Mouse (Mus musculus) embryo, embryonic 11.5 days (tissue): ENCODE data around the gene Smc1b.

Experiments used
- DNase-seq: peaks from one replicate; pipeline ENCODE4 v3.0.0-alpha.2; 2012; ENCODE audit warnings: low read depth, low spot score

The Smc1b gene

DNA sequence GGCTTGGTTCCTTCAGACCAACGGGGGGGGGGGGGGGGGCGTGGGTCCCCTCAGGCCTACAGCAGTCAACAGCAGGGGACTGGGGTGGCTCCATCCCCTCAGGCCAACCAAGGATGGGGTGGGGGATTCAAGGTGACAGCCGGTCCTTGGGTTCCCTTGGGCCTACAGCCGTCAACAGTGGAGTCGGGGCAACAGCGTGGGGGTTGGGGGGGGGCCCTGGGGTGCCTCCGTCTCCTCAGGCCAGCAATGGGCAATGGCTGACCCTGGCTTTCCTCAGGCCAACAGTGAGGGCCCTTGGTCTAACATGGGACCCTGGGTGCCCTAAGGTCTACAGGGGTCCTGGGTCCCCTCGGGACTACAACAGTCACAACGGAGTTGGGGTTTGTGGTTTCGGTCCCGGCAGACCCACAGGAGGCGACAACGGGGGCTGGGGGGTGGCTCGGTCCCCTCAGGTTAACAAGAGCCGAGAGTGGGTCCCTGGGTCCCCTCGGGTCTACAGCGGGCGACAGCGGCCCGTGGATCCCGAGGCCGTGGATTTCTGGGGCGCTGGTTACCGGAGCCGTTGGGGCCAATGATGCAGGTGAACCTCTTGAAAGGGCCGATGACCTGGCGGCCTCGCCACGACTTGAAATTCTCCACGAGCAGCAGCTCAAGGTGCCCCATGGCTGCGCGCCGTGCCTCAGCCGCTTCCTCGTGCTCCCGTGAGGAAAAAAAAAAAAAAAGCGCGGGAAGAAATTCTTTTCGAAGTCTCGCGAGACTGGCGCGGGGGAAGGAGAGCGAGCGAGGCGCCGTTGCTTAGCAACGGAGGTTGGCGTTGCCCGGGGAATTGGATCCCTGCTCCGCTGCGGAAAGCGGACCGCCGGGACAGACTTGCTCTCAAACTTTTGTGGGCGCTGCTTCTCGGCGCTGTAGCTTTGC lies at the start of gene Smc1b, which contains the start of gene Ribc2:
Gene Smc1b (minus strand): TSS at position 690 of the 918 bp plus-strand sequence.
Gene Ribc2 (plus strand): TSS at position 804 of the 918 bp plus-strand sequence.
- peak; percentile 76 for DNase-seq

DNA sequence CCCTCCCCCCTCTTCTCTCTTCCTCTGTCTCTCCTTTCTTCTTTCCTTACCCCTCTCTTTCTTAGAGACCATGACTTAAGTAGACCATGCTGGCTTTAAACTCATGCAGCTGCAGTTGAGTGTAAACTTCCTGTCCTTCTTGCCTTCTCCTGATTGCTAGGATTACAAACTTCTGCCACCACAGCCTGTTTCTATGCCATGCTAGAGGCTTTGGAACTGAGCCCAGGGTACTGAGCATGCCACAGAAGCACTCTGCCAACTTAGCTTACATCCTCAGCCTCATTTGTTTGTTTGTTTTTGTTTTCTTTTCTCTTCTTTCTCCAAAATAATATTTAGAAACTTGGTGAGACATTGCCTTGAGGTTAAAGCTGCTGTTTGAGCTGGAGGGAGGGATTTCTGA lies 48.6 kb upstream of the Smc1b start:
- DNase-seq: no peak

DNA sequence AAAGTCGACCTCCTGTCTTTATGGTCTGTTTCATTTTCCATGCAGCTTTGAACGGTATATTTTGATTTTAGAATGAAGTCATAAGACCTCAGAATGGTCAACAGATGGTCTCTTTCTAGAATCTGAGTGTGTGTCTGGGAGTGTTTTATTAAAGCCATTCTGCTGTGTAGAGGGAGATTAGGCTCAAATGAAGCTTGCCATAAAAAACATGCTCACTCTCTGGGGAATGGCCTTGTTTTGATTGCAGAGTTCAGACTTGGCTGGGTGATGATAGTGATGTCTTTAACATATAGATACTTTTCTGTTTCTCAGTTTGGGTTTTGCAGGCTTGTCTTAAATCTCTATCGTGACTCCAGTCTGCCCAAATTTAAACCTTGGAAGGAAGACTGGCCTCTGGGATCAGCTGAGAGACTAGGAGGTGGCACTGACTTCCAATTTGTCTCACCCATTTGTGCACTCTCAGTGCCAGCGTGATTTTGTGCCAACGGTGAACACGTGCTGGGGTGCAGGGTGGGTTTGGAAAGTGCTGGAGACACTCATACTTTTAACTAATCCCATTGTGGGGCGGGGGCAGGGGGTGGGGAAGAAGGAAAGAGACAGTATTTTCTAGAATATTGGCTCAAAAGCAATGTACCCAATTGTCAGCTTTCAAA lies 47.9 kb upstream of the Smc1b start:
- no peak for DNase-seq

DNA sequence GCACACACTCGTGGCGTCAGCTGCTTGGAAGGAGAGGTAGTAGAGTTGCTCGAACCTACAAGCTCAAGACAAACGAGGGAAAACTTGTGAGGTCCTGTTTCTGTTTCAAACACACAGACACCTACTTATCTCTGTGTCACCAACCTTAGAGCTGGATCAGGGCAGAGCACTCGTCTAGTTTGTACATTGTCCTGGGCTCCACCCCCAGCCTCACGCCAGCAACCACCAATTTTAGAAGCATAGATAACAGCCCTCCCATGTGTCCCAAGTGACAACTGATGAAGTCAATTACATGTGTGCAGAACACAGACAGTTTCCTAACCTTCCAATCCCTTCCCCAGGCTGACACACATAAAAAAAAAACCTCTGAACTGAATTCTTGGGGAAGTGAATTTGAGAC lies 46.4 kb upstream of the Smc1b start:
- DNase-seq: no peak

DNA sequence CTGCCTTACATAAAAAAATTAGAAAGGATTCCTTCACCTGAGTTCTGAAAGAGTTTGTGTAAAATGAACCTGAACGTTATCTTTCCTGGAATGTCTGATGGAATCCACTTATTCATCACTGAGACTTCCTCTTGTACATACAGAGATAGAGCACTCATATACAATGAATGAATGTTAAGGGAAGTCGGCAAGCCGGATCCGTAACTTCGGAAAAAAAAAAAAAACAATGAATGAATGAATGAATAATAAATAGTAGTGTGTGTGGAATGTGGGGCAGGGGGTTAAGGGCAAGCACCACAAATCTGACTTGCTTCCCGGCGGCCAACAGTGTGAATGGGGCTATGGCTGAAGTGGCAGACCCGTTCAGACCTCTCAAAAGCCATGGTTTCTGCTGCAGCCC lies 45.8 kb upstream of the Smc1b start:
- peak; percentile 92 for DNase-seq

DNA sequence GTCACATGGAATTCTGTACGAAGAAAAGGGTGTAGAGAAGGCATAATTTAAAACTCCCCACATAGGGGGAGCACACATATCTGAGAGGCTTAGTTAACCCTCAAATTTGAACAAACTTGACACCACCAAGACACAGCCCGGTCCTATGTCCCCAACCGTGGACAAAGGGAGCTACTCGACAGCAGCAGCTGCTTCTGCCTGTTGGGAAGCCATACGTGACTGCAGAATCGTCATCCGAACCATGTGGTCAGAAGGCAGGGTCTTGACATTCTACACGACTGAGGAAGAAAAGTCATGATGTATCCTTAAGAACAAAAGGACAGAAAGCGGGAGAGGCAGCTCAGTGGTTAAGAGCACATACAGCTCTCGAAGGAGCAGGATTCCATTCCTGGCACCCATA lies 42.3 kb upstream of the Smc1b start:
- no peak for DNase-seq

DNA sequence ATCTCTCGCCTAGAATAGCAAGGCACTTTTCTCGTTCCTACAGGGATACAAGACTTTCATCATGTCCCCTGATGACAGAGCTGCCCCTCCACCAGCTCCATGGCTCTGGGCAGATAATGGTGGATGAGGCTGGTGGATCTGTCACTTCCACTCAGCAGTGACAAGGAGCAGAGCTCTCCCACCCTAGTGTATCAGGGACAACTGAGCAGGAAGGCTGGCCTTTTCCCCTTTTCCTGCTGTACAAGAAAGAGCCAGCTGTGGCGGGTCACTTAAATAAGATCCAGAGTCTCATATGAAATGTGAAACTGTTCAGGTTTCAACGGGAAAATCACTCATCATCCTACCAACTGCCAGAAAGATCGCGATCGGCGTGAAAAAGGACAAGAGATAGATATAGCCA lies 41.7 kb upstream of the Smc1b start:
- DNase-seq: no peak

DNA sequence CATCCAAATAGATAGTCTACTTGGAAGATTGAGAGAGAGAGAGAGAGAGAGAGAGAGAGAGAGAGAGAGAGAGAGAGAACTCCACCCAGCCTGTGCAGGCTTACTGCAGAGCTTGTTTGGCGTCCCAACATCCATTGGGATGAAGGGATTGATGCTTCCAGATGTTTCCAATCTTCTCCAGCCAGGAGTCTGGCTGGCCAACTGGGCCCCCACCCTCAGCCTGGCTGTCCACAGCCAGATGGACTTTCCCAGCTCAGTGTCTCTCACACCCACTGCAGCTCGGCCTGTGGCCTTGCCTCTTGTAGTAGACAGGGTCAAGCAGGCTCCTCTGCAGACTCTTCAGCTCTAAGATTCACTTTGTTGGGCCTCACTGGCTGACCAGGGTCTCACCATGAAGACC lies 40.3 kb upstream of the Smc1b start:
- DNase-seq: no peak

DNA sequence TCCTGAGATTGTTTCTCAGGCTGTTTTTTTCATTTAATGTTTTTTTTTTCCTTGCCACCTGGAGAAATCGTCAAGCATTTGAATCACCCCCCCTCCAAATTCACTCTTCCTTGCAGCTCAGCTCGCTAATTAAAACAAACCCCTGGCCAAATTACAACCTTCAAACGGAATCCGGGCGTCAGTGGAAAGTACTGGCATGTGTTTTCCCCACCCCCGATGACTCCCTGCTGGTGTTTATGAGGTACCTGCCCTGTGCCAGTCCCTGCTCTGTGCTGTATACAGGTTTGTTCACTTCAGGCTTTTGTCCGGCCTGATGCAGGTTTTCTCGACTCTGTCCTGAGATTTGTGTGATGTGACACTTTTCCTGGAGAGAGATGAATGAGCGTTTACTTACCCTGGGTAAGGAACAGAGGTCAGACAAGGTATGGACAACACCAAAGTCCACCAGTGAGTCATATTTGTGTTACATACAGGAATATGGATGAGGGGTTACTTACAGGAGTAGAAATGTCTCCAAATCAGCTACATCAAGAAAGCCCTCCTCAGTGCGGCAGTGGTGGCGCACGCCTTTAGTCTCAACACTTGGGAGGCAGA lies 35.4 kb upstream of the Smc1b start:
- no peak for DNase-seq

DNA sequence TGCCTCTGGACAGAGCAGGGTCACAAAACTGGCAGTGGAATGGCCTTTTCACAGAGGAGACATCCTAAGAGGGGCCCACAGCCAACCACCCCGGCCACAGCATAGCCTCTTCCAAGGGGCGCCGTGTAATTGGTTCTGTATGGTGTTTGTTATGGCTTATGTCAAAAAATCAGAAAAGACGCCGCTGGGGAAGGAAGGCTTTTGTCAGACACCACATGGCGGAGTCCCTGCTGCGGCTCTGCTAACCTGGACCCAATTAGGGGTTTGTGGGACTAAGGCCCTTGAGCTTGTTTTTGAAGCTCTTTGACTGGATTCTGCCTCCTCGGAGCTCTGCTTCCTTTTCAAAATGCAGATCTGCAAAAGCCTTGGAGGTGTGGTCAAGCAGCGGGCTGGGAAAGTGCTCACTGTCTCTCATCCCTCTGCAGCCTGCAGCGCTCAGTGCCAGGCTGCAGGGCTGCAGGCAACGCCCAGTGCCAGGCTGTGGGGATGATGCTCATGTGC lies 34.7 kb upstream of the Smc1b start:
- DNase-seq: peak; percentile 45

DNA sequence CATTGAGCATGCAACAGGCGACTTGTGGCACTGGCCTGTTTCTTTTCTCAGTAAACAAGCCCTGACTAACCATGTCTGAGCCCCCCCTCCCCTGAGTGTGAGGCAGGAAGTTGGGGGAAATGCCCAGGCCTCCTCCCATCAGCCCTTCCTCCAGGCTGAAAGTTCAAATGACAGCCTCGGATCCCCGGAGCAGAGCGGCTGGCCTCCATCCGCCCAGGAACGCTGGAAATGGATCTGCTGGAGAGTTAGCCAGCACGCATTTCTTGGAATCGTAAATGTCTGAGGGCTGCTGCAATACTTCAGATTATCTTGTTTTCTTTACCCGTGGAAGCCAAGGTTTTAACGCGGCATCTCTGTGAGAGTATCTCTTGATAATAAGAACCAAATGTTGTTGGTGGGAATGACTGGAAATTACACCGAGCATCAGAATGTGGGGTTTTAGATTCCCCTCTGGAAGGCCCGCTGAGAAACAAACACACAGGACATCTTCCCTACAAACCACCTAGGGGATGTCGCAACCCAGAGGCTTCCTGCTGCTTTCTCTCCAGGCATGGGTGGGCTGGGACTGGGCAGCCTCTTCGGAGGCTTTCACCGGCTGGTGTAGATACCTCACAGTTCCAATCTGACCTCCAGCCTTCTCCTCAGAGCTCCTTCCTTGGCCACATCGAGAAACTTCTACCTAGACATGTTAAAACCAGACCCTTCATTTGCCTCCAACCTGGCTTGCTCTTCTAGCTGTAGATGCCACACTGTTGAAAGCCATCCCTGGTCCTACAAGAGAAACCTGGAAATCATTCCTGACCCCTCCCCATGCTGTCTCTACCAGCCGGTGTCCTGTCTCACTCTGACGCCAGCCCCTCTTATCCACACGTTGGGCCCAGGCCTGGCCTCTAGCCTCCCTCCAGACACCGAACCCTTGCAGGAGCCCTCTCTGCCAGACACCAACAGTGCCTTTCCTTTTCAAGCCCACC lies 31.2 kb upstream of the Smc1b start:
- no peak for DNase-seq

DNA sequence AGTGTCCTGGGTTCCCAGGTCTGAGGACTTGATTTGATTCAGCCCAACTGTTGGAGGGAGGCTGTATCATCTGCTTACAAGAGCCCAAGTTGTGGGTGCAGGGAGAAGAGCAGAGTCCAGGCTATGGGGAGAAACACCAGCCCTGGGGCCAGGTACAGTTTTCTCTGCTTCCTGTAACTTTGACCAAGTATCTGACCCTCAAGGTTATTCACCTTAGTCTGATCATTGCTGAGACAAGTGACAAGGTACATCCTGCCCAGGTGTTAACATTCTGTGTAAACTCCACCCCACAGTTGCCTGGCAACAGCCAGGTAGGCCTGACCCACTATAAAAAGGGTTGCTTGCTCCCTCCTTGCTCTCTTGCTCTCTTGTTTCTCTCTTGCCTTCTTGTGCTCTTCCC lies 29.7 kb upstream of the Smc1b start:
- DNase-seq: no peak

DNA sequence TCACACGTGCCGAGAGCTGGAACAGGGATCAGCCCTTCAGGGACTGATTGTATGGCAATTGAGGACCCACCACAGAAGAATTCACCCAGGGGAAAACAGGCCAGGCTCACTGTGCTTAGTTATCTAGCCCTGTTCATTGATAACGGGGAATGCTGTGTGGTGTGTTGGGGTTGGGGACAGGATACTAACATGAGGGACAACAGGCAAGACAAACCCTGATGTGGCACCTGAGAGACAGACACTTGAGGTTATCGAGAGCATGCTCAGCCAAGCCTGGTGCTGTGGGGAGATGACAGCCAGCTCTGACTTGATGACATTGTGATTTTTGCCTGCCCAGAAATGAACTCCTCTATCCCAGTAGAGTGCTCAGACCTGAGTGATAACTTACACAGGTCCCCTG lies 24.4 kb upstream of the Smc1b start:
- DNase-seq: no peak

DNA sequence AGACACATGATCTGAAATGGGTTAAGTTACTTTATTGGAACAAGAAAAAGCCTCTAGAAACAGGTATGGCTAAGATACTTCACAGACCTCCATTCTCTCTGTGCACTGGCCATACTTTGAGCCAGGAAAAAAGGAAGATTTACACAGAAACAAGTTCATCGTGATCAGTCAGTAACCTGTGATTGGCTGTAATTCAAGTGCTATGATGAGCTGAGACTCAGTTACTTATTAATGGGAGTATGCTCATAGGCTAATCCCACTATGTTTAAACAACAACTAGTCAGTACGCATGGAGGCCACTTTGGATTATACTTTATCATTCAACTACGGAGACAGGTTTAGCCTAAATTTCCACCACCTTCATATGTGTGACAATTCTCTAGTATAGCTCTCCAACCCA lies 22.3 kb upstream of the Smc1b start:
- DNase-seq: no peak

DNA sequence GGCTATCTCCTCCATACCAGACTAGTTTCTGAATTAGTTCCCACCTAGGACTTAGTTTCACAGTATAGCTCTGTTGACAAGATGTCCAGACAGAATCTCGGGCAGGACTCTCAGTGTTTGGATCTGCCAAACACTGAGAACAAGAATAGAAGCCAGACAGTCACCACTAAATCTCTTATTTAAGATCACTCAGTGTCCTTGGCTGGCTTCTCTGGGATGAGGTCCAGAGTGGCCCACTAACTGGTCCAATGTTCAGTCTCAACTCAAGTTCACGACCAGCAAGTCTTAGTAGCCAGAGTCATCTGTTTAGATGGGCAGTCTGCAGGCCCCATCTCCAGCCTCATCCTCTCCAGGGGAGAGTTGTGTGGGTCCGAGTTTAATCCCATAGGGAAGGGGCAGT lies 20.8 kb upstream of the Smc1b start:
- no peak for DNase-seq

DNA sequence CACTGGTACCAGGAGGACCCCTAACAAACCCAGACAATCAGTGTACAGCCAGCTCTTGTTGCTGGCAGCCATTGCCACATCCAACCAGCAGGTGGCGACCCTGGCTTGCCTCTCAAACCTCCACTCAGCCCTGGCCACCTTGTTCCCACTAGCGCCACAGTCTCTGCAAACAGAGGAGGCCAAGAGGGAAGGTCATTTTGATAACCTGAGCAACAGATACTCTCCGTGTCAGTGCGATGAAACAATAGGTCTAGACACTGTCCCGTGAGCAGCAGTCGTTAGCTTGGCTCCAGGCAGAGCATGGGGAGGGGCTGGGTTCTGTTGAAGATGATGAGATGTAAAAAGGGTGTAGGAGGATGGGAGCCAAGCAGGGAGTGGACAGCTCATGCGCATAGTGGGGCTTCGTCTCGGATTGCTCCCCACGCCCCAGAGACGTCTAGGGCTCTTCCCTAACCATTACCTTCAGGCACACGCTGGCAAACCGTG lies 19.7 kb upstream of the Smc1b start:
- DNase-seq: peak; percentile 59

DNA sequence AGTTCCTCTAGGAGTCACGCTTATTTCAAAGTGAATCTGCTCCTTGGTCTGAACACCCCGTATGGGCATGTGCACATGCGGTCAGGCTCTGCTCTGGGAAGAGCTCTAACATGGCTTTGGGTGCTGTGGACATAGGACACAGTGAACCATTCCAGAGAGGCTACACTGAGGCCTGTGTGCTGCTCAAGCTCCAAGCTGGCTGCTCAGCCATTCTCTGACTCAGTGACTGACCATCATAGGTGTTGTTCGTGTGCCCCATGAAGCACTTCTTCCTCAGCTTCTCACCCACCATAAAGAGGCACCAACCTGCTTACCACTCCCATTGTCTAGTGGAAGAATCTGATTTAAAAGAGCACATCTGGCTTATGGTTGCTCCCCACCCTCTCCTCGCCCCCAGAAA lies 12.5 kb upstream of the Smc1b start:
- DNase-seq: no peak

DNA sequence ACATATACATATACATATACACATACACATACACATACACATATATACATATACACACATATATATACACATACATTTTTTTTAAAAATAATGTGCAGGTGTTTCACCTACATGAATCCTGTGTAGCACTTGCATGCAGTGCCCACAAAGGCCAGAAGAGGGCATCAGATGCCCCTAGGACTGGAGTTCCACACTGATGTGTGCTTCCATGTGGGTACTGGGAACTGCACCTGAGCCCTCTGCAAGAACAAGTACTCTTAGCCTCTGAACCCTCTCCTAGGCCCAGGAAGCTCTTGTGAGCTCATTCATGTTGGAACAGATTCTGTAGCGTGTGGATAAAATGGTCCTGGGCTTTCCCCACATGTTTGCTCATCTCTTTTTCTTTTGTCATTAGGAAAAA lies 12.0 kb upstream of the Smc1b start:
- DNase-seq: no peak

DNA sequence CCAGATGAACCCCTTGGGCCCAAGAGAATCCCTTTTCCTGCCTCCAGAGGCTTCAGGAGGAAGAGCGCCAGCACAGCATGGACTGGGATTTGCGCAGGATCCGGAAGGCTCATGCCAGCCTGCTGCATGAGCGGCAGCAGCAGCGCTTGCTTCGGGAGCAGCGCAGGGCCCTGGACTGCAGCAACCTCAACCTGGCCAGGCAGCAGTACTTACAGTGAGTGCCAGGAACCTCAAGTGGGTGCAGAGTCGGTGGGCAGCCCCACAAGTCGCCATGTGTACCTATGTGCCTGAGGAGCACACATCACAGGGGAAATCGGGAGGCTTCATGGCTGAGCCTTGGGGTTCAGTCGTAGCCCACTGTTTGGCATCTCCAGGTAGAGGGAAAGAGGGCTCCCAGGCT lies 11.4 kb upstream of the Smc1b start:
- no peak for DNase-seq

DNA sequence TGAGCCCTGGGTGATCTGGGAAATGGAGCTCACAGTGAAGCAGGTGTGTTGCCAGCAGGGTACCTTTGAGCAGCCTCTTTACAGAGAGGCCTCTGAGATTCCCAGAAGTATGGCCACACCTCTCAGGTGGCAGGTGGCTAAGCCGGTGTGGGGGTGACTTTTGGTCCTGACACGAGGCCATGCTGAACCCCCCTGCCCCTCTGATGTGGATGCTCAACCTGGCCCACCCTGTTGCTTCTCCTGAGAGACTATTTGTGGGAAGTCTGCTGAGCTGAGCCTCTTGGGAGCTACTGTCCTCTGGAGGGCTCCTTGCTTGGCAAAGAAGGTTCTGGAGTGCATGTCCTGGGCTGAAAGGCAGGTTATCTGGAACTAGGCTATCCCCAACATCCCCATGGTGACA lies 10.7 kb upstream of the Smc1b start:
- DNase-seq: no peak

DNA sequence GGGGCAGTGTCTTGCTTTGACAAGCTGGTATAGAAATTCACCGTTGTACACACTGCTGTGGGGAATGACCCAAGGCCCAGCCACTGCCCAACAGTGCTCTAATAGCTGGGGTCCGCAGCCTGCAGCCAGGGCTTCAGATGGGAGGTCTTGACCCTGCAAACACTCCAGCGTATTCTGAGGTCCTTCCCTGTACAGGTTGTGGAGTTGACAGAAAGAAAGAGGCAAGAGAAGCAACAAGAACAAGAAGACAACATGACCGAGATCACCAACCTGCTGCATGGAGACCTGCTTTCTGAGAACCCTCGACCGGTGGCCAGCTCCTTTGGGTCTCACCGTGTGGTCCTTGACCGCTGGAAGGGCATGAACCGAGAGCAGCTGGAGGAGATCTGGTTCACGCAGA lies 9.5 kb upstream of the Smc1b start:
- DNase-seq: no peak
